Mouse (Mus musculus): ENCODE results near the gene Trim56. TPM values are rescaled to one million over a fixed set of nuclear protein-coding genes. Genes with fewer than 3 reads are reported as not detected.

Gene Trim56
- polyA plus RNA-seq, 1 experiment, result 49.3 TPM

DNA sequence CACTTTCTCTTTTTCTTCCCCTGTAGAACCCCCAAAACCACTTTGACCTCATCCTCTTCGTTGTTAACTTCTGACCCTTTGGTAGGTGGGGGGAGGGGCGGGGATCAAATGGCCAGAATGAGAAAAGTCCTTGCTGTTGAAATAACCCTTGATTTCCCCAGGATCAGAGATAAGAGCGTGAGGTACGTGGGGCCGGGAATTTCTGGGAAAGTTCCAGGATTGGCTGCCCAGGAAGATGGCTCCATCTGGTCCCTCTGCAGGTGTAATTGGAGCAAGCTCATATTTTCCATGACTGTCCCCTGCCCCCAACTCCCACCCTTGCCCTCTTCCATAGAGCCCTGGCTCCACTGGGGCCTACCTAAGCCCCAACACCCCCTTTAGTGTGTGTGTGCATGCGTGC, 40.3 kb downstream of the Trim56 start:
- TF ChIP-seq POLR2A (IDR thresholded peaks at IDR 0.05; ENCODE audit: control insufficient read depth, extremely low read depth, insufficient read depth, low read length, poor library complexity), result no peak
- TF ChIP-seq CTCF (IDR thresholded peaks at IDR 0.05; ENCODE audit: borderline replicate concordance, control insufficient read depth, extremely low read depth, insufficient read depth, low read length, poor library complexity), result no peak
- H3K27me3 ChIP-seq (ENCODE audit: control insufficient read depth, insufficient read depth, low read length), result no peaks in the 10 kb centered on the region
- 71% methylated on average over 6 of the region's 6 CpGs for WGBS
- no peak overlapping the region for H3K27ac ChIP-seq (ENCODE audit: control insufficient read depth, insufficient read depth, low read length)
- no peak overlapping the region for H3K4me3 ChIP-seq (ENCODE audit: control insufficient read depth, insufficient read depth, low read length)
- H3K4me1 ChIP-seq (replicated peaks; ENCODE audit: control insufficient read depth, insufficient read depth, low read length), result peaks cover 3% of the 10 kb centered on the region; the same call in 1 of the 2 replicates
- no peak for DNase-seq
- H3K36me3 ChIP-seq (ENCODE audit: control insufficient read depth, insufficient read depth, low read length), result no peaks in the 10 kb centered on the region

DNA sequence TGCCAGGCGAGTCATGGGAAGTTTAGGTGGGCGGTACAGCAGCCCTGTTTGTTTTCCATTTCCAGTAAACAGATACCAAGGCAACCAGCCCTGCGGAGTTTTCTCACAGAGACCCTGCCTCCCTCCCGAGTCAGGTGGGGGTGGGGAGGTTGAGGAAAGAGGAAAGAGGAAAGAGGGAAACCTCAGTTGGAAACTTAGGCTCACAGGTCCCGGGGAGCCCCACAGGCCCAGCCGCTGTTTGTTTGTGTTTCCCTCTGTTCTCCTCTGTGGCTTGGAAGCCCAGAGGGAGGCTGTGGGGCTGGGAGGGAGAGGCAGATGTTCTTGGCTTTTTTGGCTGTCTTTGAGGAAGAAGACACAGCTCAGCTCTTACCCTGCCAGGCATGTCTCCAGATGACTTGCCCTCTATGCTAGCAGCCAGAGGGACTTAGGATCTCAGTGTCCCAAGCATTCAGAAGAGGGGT, 41.8 kb downstream of the Trim56 start:
- TF ChIP-seq CTCF (IDR thresholded peaks at IDR 0.05; ENCODE audit: borderline replicate concordance, control insufficient read depth, extremely low read depth, insufficient read depth, low read length, poor library complexity) (no peak), POLR2A (IDR thresholded peaks at IDR 0.05; ENCODE audit: control insufficient read depth, extremely low read depth, insufficient read depth, low read length, poor library complexity) (no peak)
- H3K4me3 ChIP-seq (ENCODE audit: control insufficient read depth, insufficient read depth, low read length), result no peak overlapping the region
- H3K36me3 ChIP-seq (ENCODE audit: control insufficient read depth, insufficient read depth, low read length), result no peaks in the 10 kb centered on the region
- no peak overlapping the region for H3K27ac ChIP-seq (ENCODE audit: control insufficient read depth, insufficient read depth, low read length)
- H3K4me1 ChIP-seq (replicated peaks; ENCODE audit: control insufficient read depth, insufficient read depth, low read length), result peaks cover 3% of the 10 kb centered on the region; the same call in 1 of the 2 replicates
- no peaks in the 10 kb centered on the region for H3K27me3 ChIP-seq (ENCODE audit: control insufficient read depth, insufficient read depth, low read length)
- 82% methylated on average over 6 of the region's 6 CpGs for WGBS
- no peak for DNase-seq

DNA sequence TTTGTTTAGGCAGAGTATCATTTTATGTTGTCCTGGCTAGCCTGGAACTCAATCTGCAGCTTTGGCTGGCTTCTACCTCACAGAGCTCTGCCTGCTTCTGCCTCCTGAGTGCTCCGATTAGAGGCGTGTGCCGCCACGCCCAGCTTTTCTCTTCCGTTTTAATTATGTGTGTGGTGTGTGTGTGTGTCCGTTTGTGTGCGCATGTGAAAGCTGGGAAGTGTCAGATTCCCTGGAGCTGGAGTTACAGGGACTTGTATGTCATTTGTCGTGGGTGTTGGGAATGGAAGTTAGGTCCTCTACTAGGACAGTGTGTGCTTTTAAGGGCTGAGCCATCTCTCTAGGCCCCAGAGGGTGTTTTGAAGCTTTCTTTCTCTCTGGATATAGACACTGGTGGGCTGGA, 42.9 kb downstream of the Trim56 start:
- WGBS, result 97% methylated on average over 8 of the region's 8 CpGs
- Histone ChIP-seq H3K27ac (ENCODE audit: control insufficient read depth, insufficient read depth, low read length) (no peak overlapping the region), H3K4me1 (replicated peaks; ENCODE audit: control insufficient read depth, insufficient read depth, low read length) (peaks cover 3% of the 10 kb centered on the region; the same call in 1 of the 2 replicates), H3K4me3 (ENCODE audit: control insufficient read depth, insufficient read depth, low read length) (no peak overlapping the region), H3K27me3 (ENCODE audit: control insufficient read depth, insufficient read depth, low read length) (no peaks in the 10 kb centered on the region), H3K36me3 (ENCODE audit: control insufficient read depth, insufficient read depth, low read length) (no peaks in the 10 kb centered on the region)
- TF ChIP-seq POLR2A (IDR thresholded peaks at IDR 0.05; ENCODE audit: control insufficient read depth, extremely low read depth, insufficient read depth, low read length, poor library complexity) (no peak), CTCF (IDR thresholded peaks at IDR 0.05; ENCODE audit: borderline replicate concordance, control insufficient read depth, extremely low read depth, insufficient read depth, low read length, poor library complexity) (no peak)
- DNase-seq, result no peak

DNA sequence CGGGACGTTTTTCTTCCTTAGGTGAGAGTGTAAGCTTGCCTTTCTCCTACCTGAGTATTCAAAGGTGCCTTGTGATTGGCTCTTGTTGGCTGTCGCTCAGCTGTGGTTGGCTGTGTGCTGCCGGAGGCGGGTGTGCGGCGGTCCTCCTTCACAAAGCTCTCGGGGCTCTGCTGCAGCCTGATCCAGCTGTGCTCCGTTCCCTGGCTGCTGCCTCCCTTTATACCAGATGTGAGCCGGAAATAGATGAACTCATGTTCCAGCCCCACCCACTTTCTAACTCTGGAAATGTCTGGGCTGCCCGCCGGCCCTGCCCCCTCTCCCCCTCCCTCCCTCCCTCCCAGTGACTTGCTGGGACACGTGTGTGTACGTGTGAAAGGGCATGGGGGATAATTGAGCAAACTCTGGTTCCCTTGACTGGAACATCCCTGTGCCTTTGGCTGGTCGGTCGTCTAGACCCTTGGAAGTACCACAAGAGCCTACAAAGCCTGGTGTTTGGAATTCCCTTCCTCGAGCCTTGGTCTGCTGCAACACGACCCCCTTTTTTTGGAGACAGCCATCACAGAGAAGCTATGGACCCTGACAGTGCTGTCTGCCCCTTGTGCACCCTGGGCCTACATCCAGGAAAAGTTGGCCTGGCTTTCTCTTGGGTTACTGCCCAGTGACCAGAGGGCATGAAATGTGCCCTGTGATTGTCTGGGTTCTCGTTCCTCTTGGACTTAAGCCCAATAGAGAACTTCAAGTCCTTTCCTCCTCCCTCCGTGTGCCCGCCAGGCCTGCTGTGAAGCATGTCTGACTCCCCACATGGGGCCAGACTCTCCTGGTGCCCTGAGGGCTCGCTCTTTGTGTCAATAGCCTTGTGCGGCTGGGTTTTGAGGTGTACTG, 43.7 kb downstream of the Trim56 start, which contains the start of gene Serpine1:
Gene Serpine1 (minus strand): TSS at position 190 of the 882 bp plus-strand sequence.
- Histone ChIP-seq H3K36me3 (ENCODE audit: control insufficient read depth, insufficient read depth, low read length) (no peaks in the 10 kb centered on the region), H3K4me1 (replicated peaks; ENCODE audit: control insufficient read depth, insufficient read depth, low read length) (peaks cover 3% of the 10 kb centered on the region; the same call in 1 of the 2 replicates), H3K27ac (ENCODE audit: control insufficient read depth, insufficient read depth, low read length) (no peak within 1 kb of the TSS), H3K4me3 (ENCODE audit: control insufficient read depth, insufficient read depth, low read length) (no peak within 1 kb of the TSS), H3K27me3 (ENCODE audit: control insufficient read depth, insufficient read depth, low read length) (no peaks in the 10 kb centered on the region)
- TF ChIP-seq CTCF (IDR thresholded peaks at IDR 0.05; ENCODE audit: borderline replicate concordance, control insufficient read depth, extremely low read depth, insufficient read depth, low read length, poor library complexity) (no peak), POLR2A (IDR thresholded peaks at IDR 0.05; ENCODE audit: control insufficient read depth, extremely low read depth, insufficient read depth, low read length, poor library complexity) (no peak)
- peak; percentile 63 for DNase-seq
- 25% methylated on average over 23 of the region's 23 CpGs for WGBS

DNA sequence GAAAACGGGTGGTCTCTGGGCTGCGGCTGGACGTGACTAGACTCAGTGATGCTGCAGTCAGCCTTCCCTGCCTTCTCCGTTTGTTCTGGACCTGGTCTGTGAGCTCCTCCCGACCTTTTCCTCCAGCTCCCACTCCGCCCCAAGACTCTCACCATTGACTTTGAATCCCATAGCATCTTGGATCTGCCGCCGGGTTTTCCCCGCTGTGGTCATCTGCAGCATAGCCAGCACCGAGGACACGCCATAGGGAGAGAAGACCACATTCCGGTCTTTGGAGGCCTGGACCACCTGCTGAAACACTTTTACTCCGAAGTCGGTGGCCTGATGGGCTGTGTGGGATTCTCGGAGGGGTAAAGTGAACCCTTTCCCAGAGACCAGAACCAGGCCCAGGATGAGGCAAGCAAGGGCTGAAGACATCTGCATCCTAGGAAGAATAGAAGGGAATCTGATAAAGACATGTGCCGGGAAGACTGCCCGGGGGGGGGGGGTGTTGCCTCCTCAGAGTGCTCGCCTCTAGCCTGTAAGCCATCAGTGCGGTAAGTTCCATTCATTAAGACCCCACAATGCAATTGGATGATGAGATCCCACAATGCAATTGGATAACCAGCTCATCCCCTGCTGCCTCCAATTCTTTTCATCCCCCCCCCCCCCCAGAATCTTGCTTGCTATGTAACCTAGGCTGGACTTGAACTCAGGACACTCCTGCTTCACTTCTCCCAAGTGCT, 45.0 kb downstream of the Trim56 start:
- no peaks in the 10 kb centered on the region for H3K36me3 ChIP-seq (ENCODE audit: control insufficient read depth, insufficient read depth, low read length)
- TF ChIP-seq CTCF (IDR thresholded peaks at IDR 0.05; ENCODE audit: borderline replicate concordance, control insufficient read depth, extremely low read depth, insufficient read depth, low read length, poor library complexity), result no peak
- TF ChIP-seq POLR2A (IDR thresholded peaks at IDR 0.05; ENCODE audit: control insufficient read depth, extremely low read depth, insufficient read depth, low read length, poor library complexity), result no peak
- no peaks in the 10 kb centered on the region for H3K27me3 ChIP-seq (ENCODE audit: control insufficient read depth, insufficient read depth, low read length)
- H3K27ac ChIP-seq (ENCODE audit: control insufficient read depth, insufficient read depth, low read length), result no peak overlapping the region
- 93% methylated on average over 19 of the region's 19 CpGs for WGBS
- H3K4me1 ChIP-seq (replicated peaks; ENCODE audit: control insufficient read depth, insufficient read depth, low read length), result peaks cover 3% of the 10 kb centered on the region; the same call in 1 of the 2 replicates
- H3K4me3 ChIP-seq (ENCODE audit: control insufficient read depth, insufficient read depth, low read length), result no peak overlapping the region
- DNase-seq, result no peak

DNA sequence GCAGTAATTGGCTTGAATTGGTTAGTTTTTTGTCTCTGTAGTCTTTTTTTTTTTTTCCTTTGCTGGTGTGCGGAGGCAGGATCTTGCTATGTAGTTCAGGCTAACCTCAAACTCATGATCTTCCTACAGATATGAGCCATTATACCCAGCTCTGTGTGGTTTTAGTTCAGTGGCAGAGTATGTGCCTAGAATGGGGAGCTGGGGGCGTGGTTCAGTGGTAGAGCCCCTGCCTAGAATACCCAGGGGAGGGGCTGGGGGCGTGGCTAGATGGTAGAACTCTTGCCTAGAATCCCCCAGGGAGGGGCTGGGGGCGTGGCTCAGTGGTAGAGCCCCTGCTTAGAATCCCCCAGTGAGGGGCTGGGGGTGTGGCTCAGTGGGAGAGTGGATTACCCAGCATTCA, 47.3 kb downstream of the Trim56 start:
- 47% methylated on average over 4 of the region's 4 CpGs for whole genome bisulfite sequencing

More for the DNA sequence above, 47.3 kb downstream of the Trim56 start:
- Histone ChIP-seq H3K27ac (ENCODE audit: control insufficient read depth, insufficient read depth, low read length) (no peak overlapping the region), H3K27me3 (ENCODE audit: control insufficient read depth, insufficient read depth, low read length) (no peaks in the 10 kb centered on the region), H3K36me3 (ENCODE audit: control insufficient read depth, insufficient read depth, low read length) (no peaks in the 10 kb centered on the region), H3K4me3 (ENCODE audit: control insufficient read depth, insufficient read depth, low read length) (no peak overlapping the region), H3K4me1 (replicated peaks; ENCODE audit: control insufficient read depth, insufficient read depth, low read length) (peaks cover 3% of the 10 kb centered on the region; the same call in 1 of the 2 replicates)
- TF ChIP-seq POLR2A (IDR thresholded peaks at IDR 0.05; ENCODE audit: control insufficient read depth, extremely low read depth, insufficient read depth, low read length, poor library complexity) (no peak), CTCF (IDR thresholded peaks at IDR 0.05; ENCODE audit: borderline replicate concordance, control insufficient read depth, extremely low read depth, insufficient read depth, low read length, poor library complexity) (no peak)
- DNase-seq, result peak; percentile 13
